Mouse (Mus musculus) left cerebral cortex, adult 2 months (tissue): ENCODE results near the gene Tldc2. TPM values are rescaled to one million over a fixed set of nuclear protein-coding genes. Genes with fewer than 3 reads are reported as not detected.

ENCODE experiments used
- DNase-seq, 2 experiments: peaks; one replicate each; pipeline ENCODE4 v3.0.0; 2021 to 2022; ENCODE audit warnings: low spot score in 2 of 2, mixed read lengths in 1 of 2; ENCODE audit errors: extremely low spot score in 1 of 2
- H3K27ac ChIP-seq: fragments of 200-600 bp; 2 replicates; pipeline ENCODE4 v1.8.1; 2022
- H3K4me3 ChIP-seq: fragments of 200-600 bp; 2 replicates; pipeline ENCODE4 v1.8.1; 2022
- CTCF ChIP-seq: fragments of 200-600 bp; IDR thresholded peaks from 2 replicates; pipeline ENCODE4 v1.8.1; 2022; ENCODE audit warnings: antibody characterized with exemption, mild to moderate bottlenecking, moderate library complexity
- intact Hi-C: fragments of 180-260 bp; cut with DNase I; formaldehyde crosslinking; loops from one replicate; pipeline ENCODE4 v1.15.1; 2025
- long read RNA-seq, 2 experiments: library from polyadenylated mRNA; stranded (forward); transcript quantifications; one replicate each; pipeline ENCODE4 v2.0.0; 2021; ENCODE audit warnings: borderline mapping rate in 2 of 2
- total RNA-seq, 2 experiments: library from RNA; stranded (reverse); gene quantifications; 2 replicates each; pipeline ENCODE4 v1.2.3; 2021

Gene Tldc2
- total RNA-seq = not detected
- long read RNA-seq, experiment 1 = 0 reads
- long read RNA-seq, experiment 2 = 0 reads

DNA sequence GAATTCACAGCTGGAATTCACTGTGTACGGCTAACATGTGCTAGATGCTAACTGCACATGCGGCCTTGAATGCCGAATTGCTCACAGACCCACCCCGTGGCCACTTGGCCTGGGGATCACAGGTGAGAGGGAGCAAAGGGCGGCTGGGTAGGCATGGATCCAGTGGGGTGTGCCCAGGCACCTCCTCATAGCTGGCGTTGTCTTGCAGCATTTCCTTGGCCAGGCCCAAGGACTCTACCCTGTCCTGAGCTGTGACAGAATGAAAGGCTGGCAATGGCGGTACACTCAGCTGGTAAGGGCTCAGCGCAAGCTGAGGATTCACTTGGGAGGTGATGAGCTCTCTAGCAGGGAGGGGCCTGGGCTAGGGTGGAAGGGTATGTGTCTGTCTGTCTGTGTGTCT, at the start of gene Tldc2:
Gene Tldc2, plus strand, starts transcription at position 260 of the 400 bp plus-strand sequence.
- Histone ChIP-seq H3K27ac (no peak within 1 kb of the TSS), H3K4me3 (no peak within 1 kb of the TSS)
- no peak for DNase-seq
- intact Hi-C loops = no loop called here
- no peak for TF ChIP-seq CTCF

DNA sequence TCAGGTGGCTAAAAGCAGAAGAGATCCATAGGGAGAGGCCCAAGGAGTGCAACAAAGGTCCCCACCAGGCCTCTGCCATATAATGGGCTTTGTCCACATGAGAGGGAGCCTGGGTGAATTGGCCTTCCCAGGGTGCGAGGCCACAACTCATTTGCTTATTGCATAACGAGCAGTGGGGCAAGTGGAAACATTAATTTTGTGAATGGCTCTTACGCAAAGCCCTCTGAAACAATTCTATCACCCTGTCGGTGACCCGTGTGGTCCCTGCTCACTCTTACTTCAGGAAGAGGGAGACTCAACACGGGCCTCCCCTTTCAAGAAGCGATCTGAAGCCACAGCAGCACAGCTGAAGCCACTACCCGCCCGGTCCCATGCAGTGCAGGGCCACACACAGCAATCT, 49.6 kb upstream of the Tldc2 start:
- DNase-seq = no peak
- Histone ChIP-seq H3K4me3 (no peak overlapping the region), H3K27ac (no peak overlapping the region)
- intact Hi-C loops = loop anchor here (10.0 kb wide), 1 partner anchor 233 kb away; no protein-coding TSS in a partner anchor
- TF ChIP-seq CTCF = no peak

DNA sequence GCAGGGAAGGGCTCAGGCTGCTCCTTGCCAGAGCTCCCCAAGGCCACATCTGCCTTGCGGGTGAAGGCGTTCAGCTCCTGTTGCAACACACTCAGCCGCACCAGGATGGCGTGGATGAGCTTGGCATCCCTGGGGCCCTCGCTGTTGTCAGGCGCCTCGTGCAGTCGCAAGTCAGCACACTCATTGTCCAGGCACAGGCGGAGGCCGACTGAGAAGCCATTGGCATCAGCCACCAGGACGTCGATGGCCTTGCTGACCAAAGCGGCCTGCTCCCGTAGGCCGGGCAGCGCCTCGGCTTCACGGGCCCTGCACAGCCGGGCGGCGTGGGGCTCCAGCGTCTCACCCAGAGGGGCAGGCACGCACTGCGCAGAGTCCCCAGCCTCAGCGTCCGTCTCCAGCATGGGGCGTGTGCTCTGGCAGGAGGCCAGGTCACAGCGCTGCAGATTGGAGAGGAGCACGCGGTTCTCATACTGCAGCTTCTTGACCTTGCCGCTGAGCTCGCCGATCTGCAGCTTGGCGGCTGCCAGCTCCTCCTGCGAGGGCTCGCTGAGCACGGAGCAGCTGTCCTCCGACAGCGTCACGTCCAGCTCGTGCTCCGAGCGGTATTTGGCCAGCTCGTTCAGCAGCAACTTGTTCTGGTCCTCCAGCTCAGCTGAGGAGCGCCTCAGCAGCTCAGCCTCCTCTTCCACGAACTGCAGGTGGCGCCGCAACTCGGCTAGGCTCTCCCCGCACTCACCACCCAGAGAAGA, 46.8 kb upstream of the Tldc2 start:
- intact Hi-C loops = loop anchor here (5.0 to 10.0 kb wide), 2 partner anchors 37 to 235 kb away; partner anchors contain the start of gene Soga1
- H3K4me3 ChIP-seq = no peak overlapping the region
- peak; percentile 18 for TF ChIP-seq CTCF
- no peak overlapping the region for H3K27ac ChIP-seq
- no peak for DNase-seq

DNA sequence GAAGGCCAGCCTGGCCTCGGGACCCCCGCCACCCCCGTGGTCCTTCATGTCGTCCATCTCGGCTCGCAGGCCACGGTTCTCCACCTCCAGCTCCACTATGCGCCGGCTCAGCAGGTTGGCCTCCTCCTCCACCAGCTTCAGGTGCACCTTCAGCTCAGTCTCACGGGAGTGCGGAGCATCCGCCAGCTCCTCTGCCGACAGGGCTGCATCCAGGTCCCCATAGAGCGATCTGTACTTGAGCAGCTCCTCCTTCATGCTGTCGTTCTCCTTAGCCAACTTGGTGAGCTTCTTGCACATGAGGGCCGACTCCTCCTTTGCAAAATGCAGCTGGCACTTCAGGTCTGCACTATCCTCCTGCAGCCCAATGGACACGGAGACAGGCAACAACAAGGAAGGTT, 46.2 kb upstream of the Tldc2 start:
- no peak overlapping the region for H3K27ac ChIP-seq
- no peak for DNase-seq
- intact Hi-C loops = loop anchor here (5.0 kb wide), 1 partner anchor 37 kb away; the partner anchor contains the start of gene Soga1
- no peak overlapping the region for H3K4me3 ChIP-seq
- no peak for TF ChIP-seq CTCF

DNA sequence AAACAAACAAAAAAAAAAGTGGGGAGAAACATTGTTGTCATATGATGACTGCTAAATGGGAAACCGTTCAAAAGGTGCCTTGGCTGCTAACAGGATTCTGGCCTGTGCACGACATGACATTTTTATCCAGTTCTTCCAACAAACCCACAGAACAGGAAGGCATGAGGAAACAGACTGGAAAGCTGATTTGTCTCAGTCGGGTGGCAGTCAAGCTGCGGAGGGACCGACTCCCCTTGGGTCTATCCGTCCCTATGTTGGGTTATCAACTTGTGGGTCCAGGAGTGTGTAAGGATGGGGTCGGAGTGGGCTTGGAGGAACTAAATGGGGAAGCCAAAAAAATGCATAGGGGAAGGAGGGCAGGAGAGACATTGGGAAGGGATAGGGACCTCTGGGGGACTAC, 45.4 kb upstream of the Tldc2 start:
- DNase-seq = no peak
- no peak for TF ChIP-seq CTCF
- Histone ChIP-seq H3K27ac (no peak overlapping the region), H3K4me3 (no peak overlapping the region)
- intact Hi-C loops = loop anchor here (5.0 kb wide), 1 partner anchor 36 kb away; the partner anchor contains the start of gene Soga1

DNA sequence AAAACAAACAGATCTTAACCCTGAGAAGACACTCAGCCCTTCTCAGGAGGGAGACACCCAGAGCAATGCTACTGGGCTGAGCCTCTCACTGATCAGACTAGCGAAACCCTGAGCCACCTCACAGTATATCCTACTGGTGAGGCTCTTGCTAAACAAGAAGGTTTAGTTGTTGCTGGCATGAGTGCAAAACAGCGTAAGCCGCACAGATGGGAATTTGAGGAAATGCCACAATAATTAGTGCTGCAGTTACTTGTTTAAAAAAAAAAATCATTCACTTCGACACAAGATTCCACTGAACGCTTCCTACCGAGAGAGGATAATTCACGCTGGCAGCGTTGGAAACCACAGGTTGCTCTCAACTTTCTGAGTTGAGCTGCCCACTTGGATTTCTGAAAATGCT, 43.3 kb upstream of the Tldc2 start:
- intact Hi-C loops = loop anchor here (5.0 kb wide), 1 partner anchor 34 kb away; the partner anchor contains the start of gene Soga1
- H3K4me3 ChIP-seq = no peak overlapping the region
- no peak for DNase-seq
- no peak for TF ChIP-seq CTCF
- no peak overlapping the region for H3K27ac ChIP-seq

DNA sequence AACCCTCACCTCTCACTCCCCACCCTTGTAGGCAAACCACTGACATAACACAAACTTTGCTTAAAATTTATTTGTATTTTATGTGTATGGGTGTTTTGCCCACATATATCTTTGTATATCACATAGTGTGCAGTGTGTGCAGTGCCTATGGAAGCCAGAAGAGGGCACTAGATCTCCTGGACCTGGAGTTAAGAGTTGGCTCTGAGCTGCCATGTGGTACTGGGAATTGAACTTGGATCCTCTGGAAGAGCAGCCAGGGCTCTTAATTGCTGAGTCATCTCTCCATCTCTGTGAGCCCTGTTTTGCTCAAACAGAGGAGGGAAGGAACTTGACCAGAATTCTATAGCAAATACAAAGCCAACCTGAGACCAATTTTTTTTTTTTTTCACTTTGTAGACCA, 42.9 kb upstream of the Tldc2 start:
- no peak for DNase-seq
- Histone ChIP-seq H3K27ac (no peak overlapping the region), H3K4me3 (no peak overlapping the region)
- intact Hi-C loops = loop anchor here (5.0 kb wide), 1 partner anchor 33 kb away; the partner anchor contains the start of gene Soga1
- TF ChIP-seq CTCF = peak; percentile 29

DNA sequence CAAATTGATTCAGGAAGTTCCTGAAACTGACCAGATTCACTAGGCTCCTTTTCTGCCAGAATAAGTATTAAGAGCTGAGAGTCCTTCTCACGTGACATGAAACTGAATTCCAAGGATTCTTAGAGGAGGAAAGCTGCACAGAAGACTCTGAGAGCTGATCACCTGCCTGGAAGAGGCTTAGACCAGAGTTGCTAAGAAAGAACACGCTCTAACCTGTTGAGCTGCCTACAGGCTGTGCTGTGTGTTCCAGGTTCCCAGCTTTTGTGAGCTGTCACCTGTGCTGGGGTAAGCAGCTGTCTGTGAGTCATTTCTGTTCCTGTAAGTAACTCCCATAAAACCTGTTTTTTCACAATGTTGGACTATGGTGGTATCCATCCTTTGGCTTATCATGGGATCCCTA, 40.9 kb upstream of the Tldc2 start:
- TF ChIP-seq CTCF = no peak
- no peak for DNase-seq
- intact Hi-C loops = loop anchor here (5.0 kb wide), 1 partner anchor 46 kb away; no protein-coding TSS in a partner anchor

DNA sequence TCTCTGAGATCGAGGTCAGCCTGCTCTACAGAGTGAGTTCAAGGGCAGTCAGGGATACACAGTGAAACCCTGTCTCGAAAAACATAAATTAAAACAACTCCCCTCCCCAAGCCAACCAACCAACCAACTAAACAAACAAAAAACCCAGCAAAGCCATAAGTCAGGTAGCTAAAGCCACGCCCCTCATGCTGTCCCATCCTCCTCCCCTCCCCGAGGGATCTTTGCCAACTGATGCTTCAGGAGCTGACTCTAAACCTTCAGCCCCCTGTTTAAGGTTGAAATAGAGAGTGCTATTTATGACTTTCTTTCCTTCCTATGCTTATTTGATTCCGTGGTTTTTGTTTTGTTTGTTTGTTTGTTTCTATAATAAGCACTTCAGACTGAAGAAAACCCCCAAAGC, 39.9 kb upstream of the Tldc2 start:
- Histone ChIP-seq H3K4me3 (no peak overlapping the region), H3K27ac (no peak overlapping the region)
- no peak for TF ChIP-seq CTCF
- DNase-seq = no peak
- intact Hi-C loops = loop anchor here (5.0 kb wide), 1 partner anchor 45 kb away; no protein-coding TSS in a partner anchor

More for the DNA sequence above, 40.9 kb upstream of the Tldc2 start:
- Histone ChIP-seq H3K27ac (no peak overlapping the region), H3K4me3 (no peak overlapping the region)

DNA sequence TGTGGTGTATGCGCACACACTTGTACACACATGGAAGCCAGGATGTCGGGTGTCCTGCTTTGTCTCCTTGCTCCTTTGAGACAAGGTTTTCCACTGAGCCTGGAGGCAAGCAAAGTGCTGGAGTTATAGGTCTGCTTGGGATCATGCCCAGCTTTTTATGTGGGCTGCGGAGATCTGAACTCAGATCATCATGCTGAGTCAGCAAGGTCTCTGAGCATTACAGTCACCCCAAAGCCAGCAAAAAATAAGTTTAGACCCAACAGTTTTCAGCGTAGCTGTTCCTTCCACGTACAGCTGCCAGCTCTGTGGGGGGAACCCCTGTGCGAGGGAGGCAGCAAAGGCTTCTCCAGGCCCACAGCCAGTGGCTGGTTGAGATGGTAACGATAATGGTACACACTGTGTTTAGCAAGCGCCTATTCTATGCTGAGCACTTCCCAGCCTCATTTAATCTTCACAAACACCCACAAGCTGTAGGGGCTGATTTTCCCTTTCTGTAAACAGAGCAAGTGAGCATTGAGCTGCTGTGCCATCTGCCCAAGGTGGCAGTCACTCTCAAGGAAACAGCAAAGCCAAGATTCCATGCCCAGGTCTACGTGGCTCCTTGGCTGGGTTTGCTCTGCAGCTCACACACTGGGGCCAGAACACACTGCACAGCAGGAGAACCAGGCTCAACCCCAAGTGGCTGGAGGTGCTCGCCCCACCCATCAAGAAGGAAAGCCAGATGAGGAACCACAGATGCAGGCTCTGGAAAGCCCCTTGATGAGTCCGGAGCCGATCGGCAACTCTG, 38.3 kb upstream of the Tldc2 start:
- H3K27ac ChIP-seq = peak overlapping the region; percentile 56
- DNase-seq = peak; percentile 74 to 75
- intact Hi-C loops = loop anchor here (5.0 kb wide), 1 partner anchor 44 kb away; no protein-coding TSS in a partner anchor
- no peak overlapping the region for H3K4me3 ChIP-seq
- no peak for TF ChIP-seq CTCF

DNA sequence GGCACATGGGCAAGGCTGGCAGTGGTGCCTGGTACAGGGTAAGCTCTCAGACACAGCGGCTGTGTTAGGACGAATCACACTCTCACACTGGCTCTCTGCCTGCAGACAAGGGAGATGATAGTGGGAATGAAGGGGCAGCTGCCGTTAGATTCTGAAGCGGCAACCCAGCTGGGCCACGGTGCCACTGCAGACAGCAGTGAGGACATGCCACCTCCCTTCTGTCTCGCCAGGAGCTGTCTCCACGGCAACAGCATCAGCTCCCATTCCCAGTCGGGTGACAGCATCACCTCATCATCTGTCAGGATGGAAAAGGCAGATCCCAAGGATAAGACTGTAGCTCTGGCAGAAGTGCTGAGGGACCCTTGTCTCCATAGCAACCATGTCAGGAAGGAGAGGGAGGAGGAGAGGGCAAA, 37.0 kb upstream of the Tldc2 start:
- Histone ChIP-seq H3K27ac (peak overlapping the region; percentile 56), H3K4me3 (no peak overlapping the region)
- TF ChIP-seq CTCF = no peak
- intact Hi-C loops = loop anchor here (5.0 kb wide), 1 partner anchor 42 kb away; no protein-coding TSS in a partner anchor
- peak in 1 of 2 experiments; percentile 54 for DNase-seq

DNA sequence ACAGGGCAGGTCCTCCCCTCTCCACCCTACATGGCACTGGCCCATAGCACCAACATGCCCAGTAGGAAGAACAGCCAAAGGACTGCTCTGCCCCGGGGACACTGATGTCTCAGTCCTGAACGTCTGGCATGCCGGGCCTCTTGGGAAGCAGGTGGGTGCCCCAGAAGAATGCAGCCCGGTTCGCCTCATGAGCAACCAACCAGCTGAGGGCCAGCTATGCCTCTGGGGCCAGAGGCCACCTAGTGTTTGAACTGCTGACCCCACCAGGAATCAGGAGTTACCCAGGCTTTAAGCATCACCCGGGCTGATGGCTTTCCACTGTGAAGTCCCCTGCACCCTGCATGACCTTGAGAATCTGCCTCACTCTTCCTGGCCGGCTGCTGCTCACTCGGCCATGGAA, 34.4 kb upstream of the Tldc2 start:
- Histone ChIP-seq H3K4me3 (no peak overlapping the region), H3K27ac (no peak overlapping the region)
- intact Hi-C loops = no loop called here
- no peak for DNase-seq
- TF ChIP-seq CTCF = no peak
